Mouse (Mus musculus) embryonic fibroblast, embryonic 13.5 days (primary cell): Measurements from ENCODE around the gene Hs2st1. TPM values are rescaled to one million over a fixed set of nuclear protein-coding genes. Genes with fewer than 3 reads are reported as not detected.

Experiments
- H3K27ac ChIP-seq: 2 replicates; pipeline ENCODE4 v1.5.1; 2012; ENCODE audit warnings: low read length, control low read depth, inconsistent platforms; ENCODE audit not compliant: insufficient read depth
- H3K4me1 ChIP-seq: 2 replicates; pipeline ENCODE4 v1.6.1; 2011; ENCODE audit warnings: low read length; ENCODE audit not compliant: control insufficient read depth, insufficient read depth
- H3K4me3 ChIP-seq: 2 replicates; pipeline ENCODE4 v1.5.1; 2011; ENCODE audit warnings: mild to moderate bottlenecking, control low read depth, low read length; ENCODE audit not compliant: insufficient read depth
- CTCF ChIP-seq: IDR thresholded peaks from 2 replicates; pipeline ENCODE4 v1.5.1; 2011; ENCODE audit warnings: mild to moderate bottlenecking, control low read depth, low read length, moderate library complexity, borderline replicate concordance; ENCODE audit not compliant: insufficient read depth
- POLR2A ChIP-seq: IDR thresholded peaks from 2 replicates; pipeline ENCODE4 v1.6.1; 2011; ENCODE audit warnings: low read depth, mild to moderate bottlenecking, control low read depth, low read length, moderate library complexity
- polyA plus RNA-seq: library from polyadenylated mRNA; stranded (reverse); fragments of >200 nt; gene quantifications from 2 replicates; pipeline ENCODE4 v1.2.4, GENCODE M21; 2011; ENCODE audit warnings: low read depth; ENCODE audit not compliant: missing spikeins, insufficient read length

The Hs2st1 gene
- polyA plus RNA-seq, 1 experiment: 83.7 TPM

GRCm38 (mm10) chr3:144480595-144480994, 89.4 kb downstream of the Hs2st1 start:
- H3K4me3 ChIP-seq: no peak overlapping the region
- TF ChIP-seq POLR2A (no peak), CTCF (no peak)
- H3K4me1 ChIP-seq: 0 out of 2 replicates have a peak, but pooled peaks cover 2% of the 10 kb centered on the region
- H3K27ac ChIP-seq: no peak overlapping the region

- H3K4me1 ChIP-seq: 0 out of 2 replicates have a peak, but pooled peaks cover 2% of the 10 kb centered on the region
- H3K4me3 ChIP-seq: no peak overlapping the region
- TF ChIP-seq CTCF (no peak), POLR2A (no peak)
- no peak overlapping the region for H3K27ac ChIP-seq
These were observed 91.6 kb downstream of the Hs2st1 start for GRCm38 (mm10) chr3:144478427-144478794.

GRCm38 (mm10) chr3:144477707-144478426, 92.1 kb downstream of the Hs2st1 start:
- Histone ChIP-seq H3K4me1 (peaks cover 4% of the 10 kb centered on the region; the same call in 1 of the 2 replicates), H3K4me3 (no peak overlapping the region), H3K27ac (no peak overlapping the region)
- no peak for TF ChIP-seq POLR2A
- no peak for TF ChIP-seq CTCF

DNA sequence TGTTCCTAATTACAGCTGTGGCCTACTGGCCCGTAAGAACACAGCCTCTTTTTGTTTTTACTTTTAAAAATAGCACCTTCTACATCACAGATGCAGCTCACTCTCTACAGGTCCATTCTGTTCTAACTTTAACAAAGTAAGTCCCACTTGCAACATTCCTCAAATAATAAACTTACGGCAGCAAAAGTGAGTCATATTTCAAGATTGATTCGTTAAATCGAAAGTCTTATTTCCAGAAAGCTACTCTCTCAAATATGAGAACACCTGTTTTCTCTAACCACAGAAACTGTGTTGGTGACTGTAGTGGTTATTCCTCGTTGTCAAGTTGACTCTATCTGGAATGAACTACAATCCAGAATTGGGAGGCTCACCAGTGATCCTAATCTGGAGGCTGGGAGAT, 94.1 kb downstream of the Hs2st1 start:
- Histone ChIP-seq H3K4me1 (peaks cover 4% of the 10 kb centered on the region; the same call in 1 of the 2 replicates), H3K27ac (no peak overlapping the region), H3K4me3 (no peak overlapping the region)
- TF ChIP-seq CTCF (no peak), POLR2A (no peak)

- H3K4me3 ChIP-seq: no peak overlapping the region
These were observed 95.3 kb downstream of the Hs2st1 start for GRCm38 (mm10) chr3:144474726-144475125.

GRCm38 (mm10) chr3:144471954-144472353, 98.0 kb downstream of the Hs2st1 start:
- no peak overlapping the region for H3K4me3 ChIP-seq
- TF ChIP-seq CTCF (no peak), POLR2A (no peak)
- no peak overlapping the region for H3K27ac ChIP-seq
- H3K4me1 ChIP-seq: peaks cover 2% of the 10 kb centered on the region; the same call in 1 of the 2 replicates

More at GRCm38 (mm10) chr3:144474726-144475125, 95.3 kb downstream of the Hs2st1 start:
- TF ChIP-seq POLR2A: no peak
- no peak for TF ChIP-seq CTCF
- Histone ChIP-seq H3K27ac (no peak overlapping the region), H3K4me1 (peaks cover 4% of the 10 kb centered on the region; the same call in 1 of the 2 replicates)

GRCm38 (mm10) chr3:144470901-144471300, 99.1 kb downstream of the Hs2st1 start:
- Histone ChIP-seq H3K4me3 (no peak overlapping the region), H3K4me1 (peaks cover 8% of the 10 kb centered on the region), H3K27ac (no peak overlapping the region)
- no peak for TF ChIP-seq POLR2A

DNA sequence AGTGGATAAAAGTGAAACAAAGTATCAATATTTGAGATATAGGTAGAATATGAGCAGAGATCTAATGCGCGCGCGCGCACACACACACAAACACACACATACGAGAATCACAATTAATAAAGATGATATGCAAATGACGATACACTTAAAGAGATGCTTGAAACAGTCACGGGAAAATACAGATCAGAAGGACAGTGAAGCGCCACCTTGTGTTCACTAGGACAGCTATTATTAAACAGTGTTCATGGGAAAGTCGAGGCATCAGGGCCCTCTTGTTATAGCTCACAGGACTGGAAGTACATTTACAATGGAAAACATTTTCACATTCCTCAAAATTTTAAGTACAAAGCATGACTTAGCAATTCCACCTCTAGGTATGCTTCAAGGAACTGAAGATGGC, 102.5 kb downstream of the Hs2st1 start:
- H3K4me1 ChIP-seq: peaks cover 7% of the 10 kb centered on the region
- H3K27ac ChIP-seq: no peak overlapping the region
- TF ChIP-seq POLR2A (no peak), CTCF (no peak)
- no peak overlapping the region for H3K4me3 ChIP-seq

- no peak overlapping the region for H3K27ac ChIP-seq
- H3K4me1 ChIP-seq: peaks cover 7% of the 10 kb centered on the region
- H3K4me3 ChIP-seq: no peak overlapping the region
- TF ChIP-seq POLR2A (no peak), CTCF (no peak)
These were observed 103.8 kb downstream of the Hs2st1 start for GRCm38 (mm10) chr3:144466108-144466678.

DNA sequence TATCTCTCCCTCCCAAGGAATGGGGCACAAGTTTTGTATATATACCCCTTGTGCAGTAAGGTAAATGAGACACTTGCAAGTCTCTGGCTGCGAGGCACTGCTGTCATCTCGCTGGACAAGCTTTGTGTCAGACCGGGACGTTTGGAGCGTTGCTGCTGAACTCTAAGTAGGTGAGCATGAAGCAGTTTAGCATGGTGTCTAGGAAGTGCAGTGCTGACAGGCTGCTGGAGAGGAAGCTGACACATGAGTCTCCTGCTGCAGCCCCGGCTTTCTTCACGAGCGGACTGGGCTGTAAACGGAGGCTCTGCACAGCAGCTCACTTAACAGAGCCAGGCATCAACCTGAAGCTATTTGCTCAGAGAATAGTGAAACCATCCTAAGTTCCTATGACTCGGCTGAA, 107.3 kb downstream of the Hs2st1 start:
- H3K4me1 ChIP-seq: peaks cover 7% of the 10 kb centered on the region
- TF ChIP-seq POLR2A (no peak), CTCF (no peak)
- no peak overlapping the region for H3K27ac ChIP-seq
- H3K4me3 ChIP-seq: no peak overlapping the region
